Mouse (Mus musculus) CD4-positive naive resting alpha-beta T cell, adult 57 days (primary cell): ENCODE measurements around the gene Lgals3bp. TPM values are rescaled to one million over a fixed set of nuclear protein-coding genes. Genes with fewer than 3 reads are reported as not detected.

Source experiments
- total RNA-seq: library from RNA; stranded (reverse); gene quantifications from one replicate; pipeline ENCODE4 v1.2.4, GENCODE M21; 2023

The Lgals3bp gene
- total RNA-seq, result 65.7 TPM

GRCm38 (mm10) chr11:118401760-118402280 is at the start of gene Lgals3bp:
Gene Lgals3bp, minus strand, starts transcription at chr11:118402092.

DNA sequence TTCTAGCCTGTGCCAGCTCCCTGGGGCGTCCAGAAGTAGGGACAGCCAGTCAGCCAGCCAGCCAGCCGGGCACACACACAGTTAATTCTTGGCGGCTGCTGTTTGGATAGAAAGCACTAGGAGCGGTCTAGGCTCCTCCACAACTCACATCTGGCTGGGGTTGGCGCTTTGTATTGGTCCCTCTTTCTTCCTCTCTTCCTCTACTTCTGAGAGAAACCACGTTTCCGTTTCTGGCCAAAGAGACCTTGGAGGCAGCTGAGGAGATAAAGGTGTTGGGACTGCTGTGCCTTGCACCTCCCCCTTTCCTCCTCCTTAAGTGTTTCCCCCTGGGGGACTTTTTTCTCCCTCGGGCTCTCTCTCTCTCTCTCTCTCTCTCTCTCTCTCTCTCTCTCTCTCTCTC is 26.1 kb upstream of the Lgals3bp start, which contains the start of gene C1qtnf1:
TSS of gene C1qtnf1 (plus strand) at position 218 of the 400 bp plus-strand sequence.

GRCm38 (mm10) chr11:118418834-118419504 is 17.1 kb upstream of the Lgals3bp start, which contains the start of gene Cant1:
Gene Cant1, minus strand, starts transcription at chr11:118419086.

DNA sequence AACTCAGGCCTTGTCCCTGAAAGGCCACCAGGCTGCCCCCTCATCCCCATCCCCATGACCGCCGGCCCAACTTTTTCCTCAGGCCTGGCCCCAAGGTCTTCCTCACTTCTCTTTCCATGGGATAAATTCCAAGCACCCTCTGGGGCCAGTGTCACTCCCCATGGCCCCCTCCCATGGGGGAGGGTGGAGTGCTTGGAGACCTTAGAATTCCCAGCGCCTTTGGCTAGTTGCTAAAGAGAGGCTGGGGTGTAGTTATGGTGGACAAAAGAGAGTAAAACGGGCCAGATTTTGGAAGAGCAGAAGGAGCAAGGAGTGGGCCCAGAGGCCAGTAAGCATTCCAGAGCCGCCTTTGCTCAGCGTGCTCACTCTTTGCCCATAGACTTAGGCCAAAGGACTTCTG is 46.3 kb downstream of the Lgals3bp start, which contains the start of gene Timp2:
TSS of gene Timp2 (minus strand) at position 101 of the 400 bp plus-strand sequence.

Other genes starting within 250 kb of the Lgals3bp start
- gene Cyth1, start 153.5 kb downstream of the Lgals3bp start, total RNA-seq, result 210 TPM
- 73.2 TPM for gene Usp36, start 111.8 kb downstream of the Lgals3bp start, total RNA-seq
- gene Cep295nl, start 59.6 kb downstream of the Lgals3bp start, total RNA-seq, result 6.9 TPM
- gene Timp2, start 46.4 kb downstream of the Lgals3bp start, total RNA-seq, result 54.6 TPM
- 46.3 TPM for gene Cant1, start 17.0 kb upstream of the Lgals3bp start, total RNA-seq
- gene C1qtnf1, start 26.1 kb upstream of the Lgals3bp start, total RNA-seq, result 0.38 TPM
- gene Engase, start 74.7 kb upstream of the Lgals3bp start, total RNA-seq, result 12.0 TPM